Mouse (Mus musculus) spleen, postnatal 14 days (tissue): ENCODE results near the gene Erg.

ENCODE experiments used
- DNase-seq, 2 experiments: peaks; one replicate each; pipeline ENCODE4 v3.0.0; 2021 to 2022; ENCODE audit warnings: low spot score in 2 of 2

Erg gene

GRCm38 (mm10) chr16:95446368-95446767 is 140.0 kb downstream of the Erg start:
- no peak for DNase-seq

DNA sequence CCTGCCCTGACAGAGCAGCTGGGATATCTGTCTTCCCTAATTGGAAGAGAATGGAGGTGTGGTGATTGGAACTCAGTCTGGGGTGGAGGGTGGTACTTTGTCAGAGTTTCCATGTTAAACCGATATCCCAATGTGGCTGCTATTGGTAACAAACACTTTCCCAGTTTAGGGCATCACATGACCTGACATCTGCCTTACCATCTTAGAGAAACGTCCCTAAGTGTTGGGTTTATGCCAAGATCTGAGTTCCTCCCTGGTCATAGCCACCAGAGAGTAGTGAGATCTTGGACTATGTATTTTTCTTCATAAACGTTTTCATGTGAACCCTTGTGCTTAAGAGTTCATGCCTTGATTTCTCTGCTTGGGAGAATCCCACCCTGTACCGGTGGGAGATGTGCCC is 144.4 kb downstream of the Erg start:
- no peak for DNase-seq

DNA sequence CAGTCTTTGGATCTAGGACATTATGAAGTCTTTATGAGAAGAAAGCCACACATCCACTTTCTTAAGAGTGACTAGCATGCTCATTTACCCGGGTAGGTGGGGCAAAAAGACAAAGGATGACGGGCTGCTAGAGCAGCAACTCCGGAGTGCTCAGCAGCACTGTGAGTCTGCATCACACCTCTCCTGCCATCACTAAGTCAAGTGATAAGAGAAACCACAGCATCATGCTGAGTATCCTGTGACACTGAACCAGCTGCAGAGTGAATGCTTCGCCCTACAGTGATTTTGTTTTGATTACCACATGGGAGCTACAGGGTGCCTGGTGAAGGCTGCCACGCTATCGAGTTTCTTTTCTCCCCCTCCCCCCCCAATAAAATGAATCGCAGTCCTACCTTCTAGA is 145.2 kb downstream of the Erg start:
- no peak for DNase-seq

- no peak for DNase-seq
Measured at GRCm38 (mm10) chr16:95440334-95440733, 146.1 kb downstream of the Erg start.

GRCm38 (mm10) chr16:95439794-95440193 is 146.6 kb downstream of the Erg start:
- DNase-seq: no peak

DNA sequence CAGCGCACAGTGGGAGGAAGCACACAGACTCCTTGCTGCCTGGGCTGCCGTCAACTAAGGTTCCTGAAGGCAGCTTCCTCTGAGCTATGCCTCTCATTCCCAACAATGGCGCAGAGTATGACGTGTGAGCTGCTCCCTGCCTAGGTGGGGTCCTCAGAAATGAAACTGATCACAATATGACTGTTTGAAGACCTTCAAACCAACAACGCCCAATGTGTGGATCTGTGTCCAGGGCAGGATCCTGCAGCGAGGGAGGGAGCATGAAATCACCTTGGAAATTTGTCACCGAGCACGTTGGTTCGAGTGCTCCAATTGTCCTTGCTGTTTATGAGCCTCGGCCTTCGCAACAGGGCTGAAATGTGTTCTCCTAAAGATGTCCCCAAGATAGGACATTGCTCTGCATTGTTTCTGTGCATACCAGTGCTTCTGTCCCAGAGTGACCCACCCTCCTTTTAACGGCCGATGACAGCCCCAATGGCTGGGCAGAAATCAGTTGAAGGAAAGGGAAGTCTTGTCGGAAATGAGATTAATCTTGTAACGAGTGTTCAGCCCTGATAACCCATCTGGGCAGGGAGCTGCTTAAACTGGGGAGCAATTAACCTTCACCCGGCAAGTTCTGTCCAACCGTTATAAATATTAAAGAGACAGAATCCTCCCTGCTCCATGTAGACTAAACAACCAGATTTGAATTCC is 147.4 kb downstream of the Erg start:
- DNase-seq: no peak

GRCm38 (mm10) chr16:95436611-95437010 is 149.8 kb downstream of the Erg start:
- no peak for DNase-seq

- no peak for DNase-seq
Measured at GRCm38 (mm10) chr16:95436051-95436450, 150.3 kb downstream of the Erg start.

DNA sequence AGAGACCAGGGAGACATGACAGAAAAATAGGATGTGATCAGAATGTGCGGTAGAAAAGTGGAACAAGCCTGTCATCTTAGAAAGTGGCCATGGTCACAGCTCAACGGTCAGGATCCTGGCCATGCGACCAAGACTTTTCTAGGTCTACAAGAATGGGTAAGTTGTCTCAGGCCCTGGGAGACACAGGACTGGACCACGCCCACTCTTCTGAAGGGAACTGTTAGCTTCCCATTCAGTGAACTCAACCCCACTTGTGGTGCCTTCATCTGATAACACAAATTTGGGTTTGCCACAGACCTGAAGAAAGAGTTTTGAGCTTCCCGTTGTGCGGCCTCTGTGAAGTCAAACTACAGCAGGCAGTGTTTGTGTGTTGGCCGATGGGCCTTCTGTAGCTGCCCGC is 152.0 kb downstream of the Erg start:
- DNase-seq: no peak

DNA sequence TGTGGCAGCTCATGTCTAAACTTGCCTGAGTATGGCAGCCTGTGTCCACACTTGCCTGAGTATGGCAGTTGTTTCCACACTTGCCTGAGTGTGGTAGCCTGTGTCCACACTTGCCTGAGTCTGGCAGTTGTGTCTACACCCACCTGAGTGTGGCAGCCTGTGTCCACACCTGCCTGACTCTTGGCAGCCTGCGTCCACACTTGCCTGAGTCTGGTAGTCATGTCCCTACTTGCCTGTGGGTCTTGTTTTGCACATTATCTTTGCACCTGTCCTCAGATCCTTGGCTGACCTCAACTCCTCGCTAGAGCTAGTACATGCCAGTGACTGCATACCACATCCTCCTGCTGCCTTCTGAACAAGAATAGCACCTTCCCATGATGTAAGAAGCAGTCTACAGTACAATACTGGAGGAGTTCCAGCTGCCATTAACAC is 153.8 kb downstream of the Erg start:
- no peak for DNase-seq

GRCm38 (mm10) chr16:95429851-95430250 is 156.5 kb downstream of the Erg start:
- DNase-seq: no peak

DNA sequence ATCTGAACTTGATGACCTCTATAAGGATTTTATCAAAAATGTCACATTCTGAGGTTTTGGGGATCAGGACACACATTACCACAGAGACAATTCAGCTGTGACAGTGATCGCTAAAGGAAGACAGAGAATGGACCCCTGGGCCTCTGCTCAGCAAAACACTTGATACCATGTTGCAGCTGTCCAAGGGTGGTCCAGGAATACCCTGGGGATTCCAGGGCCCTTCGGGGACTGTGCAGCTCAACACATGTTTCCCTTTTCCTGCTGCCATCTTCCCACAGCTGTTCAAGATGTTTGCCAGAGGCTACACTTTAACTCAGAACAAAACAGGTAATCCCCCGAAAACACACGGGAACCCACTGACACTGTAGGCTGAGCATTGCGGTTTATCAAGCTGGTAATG is 158.2 kb downstream of the Erg start:
- DNase-seq: no peak

DNA sequence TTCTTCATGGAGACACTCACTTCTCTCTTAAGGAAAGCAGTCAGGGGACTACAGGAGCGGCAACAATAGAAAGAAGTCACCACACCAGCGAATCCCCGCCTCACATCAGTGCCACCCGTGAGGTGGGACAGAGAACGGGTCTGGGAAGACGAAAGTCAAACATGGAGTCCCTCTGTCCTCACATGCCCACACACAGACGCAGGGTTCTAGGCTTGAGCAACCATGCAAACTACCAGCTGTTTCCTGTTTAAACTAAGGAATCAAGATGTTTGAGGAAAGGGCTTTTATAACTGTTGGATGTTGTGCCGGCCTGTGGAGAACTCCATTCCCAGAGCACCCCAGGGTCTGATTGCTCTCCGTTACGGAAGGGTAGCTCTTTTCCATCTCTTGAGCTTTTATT is 158.9 kb downstream of the Erg start:
- no peak for DNase-seq

GRCm38 (mm10) chr16:95422658-95423073 is 163.7 kb downstream of the Erg start:
- DNase-seq: no peak

DNA sequence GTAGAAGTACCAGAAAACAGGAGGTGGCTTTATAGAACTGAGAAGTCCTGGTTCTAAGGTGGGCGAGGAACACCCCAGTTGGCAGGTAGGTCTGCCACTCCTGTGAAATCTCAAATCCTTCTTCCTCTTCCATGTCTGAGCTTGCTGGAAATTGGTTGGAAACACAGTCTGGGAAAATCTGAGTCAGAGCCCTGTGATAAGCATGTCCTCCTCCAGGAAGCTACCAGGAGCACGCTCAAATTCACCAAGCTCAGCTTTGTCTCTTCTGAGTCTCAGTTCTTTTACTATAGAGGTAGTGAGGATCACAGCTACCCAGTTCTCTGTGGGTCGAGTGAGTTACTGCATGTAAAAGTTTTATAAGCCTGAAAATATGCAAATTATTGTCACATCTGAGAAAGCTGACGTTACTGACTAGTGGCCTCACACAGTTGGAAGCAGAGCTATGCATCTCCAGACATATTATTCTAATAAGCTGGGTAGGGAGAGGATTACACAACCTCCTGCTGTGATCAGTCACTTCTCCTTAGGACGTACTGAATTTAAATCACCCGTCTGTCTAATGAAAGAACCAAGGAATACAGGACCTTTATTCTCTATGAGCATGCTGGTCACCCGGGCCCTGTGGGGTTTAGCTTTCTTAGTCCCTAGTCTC is 165.0 kb downstream of the Erg start:
- DNase-seq: no peak

- no peak for DNase-seq
Measured at GRCm38 (mm10) chr16:95415921-95416320, 170.5 kb downstream of the Erg start.

GRCm38 (mm10) chr16:95415372-95415771 is 171.0 kb downstream of the Erg start:
- DNase-seq: no peak

DNA sequence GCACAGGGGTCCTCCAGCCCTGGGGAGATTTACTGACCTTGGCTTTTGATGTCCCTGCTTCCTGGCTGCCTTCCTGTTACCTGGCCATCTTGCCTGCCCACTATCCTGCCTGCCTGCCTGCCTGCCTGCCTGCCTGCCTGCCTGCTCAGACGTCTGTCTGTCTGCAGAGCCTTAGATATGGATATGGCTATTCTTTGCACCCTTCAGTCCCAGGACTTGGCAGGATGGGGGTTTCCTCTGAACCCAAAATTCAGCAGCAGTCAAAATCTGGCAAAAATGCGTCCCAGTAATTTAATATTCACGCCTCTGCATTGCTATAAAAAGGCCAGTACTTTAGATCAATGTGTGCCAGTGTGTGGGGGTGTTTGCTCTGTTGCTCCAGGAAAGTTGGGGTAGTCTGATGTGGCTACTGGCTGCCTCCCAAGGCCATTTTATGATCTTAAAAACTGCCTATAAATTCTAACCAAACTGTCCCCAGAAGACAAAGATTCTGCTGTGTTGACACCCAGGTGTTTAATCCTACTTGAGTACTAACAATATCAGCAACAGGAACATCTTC is 172.9 kb downstream of the Erg start:
- DNase-seq: no peak

DNA sequence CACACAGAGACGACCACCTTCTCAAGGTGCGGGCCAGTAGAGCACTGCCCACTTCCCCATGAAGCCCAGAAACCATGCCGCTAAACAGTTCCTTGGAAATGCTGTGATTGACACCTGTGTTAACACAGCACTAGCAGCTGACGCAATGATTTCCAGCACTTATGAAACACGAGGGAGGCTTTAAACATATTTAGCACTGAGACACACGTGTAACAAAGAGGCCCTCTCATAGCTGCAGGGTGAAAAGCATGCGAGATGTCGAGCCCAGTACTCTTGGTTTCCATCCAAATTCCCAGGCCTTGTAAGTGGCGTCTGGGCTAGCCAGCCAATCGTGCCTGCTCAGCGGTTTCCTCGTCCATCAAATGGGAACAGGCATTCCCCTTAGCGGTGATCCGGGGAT is 178.3 kb downstream of the Erg start:
- no peak for DNase-seq

- DNase-seq: no peak
Measured at GRCm38 (mm10) chr16:95405496-95405895, 180.9 kb downstream of the Erg start.

GRCm38 (mm10) chr16:95403453-95403852 is 182.9 kb downstream of the Erg start:
- no peak for DNase-seq

DNA sequence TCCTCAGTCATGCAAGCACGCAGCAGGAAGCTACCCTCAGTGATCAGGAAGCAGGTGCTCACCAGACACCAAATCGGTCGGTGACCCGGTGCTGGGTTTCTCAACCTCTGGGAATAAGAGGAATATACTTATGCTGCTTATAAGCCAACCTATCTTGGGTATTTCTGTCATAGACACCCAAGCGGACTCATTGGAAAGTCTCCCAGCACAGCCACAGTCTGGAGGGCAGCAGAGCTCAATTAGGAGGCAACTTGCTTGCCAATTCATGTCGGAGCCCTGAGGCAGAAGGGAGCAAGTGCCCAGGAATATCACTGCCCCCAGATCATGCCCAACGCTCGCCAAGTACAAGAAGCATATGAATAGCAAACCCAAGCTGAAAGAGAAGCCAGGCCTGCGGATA is 184.5 kb downstream of the Erg start:
- no peak for DNase-seq

DNA sequence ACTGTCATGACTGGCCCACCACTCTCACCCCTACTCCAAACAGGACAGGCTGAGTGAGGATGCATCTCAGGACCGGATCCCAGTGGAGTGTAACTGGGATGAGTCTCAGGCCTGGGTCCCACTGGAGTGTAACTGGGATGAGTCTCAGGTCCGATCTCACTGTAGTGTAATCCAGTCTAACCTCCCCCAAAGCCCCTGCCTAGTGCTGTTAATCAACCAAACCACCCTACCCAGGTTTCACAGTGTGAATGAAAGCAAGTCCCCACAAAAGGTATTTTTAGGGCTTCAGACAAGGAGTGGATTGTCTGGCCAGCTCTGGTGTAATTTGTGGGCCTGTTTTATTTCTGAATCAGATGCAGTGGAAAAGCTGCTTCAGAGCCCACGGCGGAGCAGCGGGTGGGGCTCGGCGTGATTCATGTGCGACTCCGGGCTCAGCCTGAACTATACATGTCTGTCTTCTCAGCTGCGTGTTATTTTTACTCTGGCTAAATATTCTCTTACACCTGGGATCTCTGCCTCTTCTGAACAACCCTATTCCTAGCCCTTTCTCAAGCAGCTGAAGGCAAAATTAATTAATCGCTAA is 187.5 kb downstream of the Erg start:
- no peak for DNase-seq
